Mouse (Mus musculus) liver, embryonic 16.5 days (tissue): ENCODE results near the gene Htr1a. TPM values are rescaled to one million over a fixed set of nuclear protein-coding genes. Genes with fewer than 3 reads are reported as not detected.

Source experiments
- ATAC-seq: fragments of 200-750 bp; cut with Nextera tagmentation; 2 replicates; pipeline ENCODE4 v1.8.0; 2017; ENCODE audit warnings: low read depth, mild to moderate bottlenecking, moderate number of reproducible peaks, moderate library complexity
- H3K27ac ChIP-seq: fragments of 300-500 bp; sonication (generic); 2 replicates; pipeline ENCODE4 v1.5.1; 2014; ENCODE audit warnings: mild to moderate bottlenecking, low read length
- H3K27me3 ChIP-seq: fragments of 300-500 bp; sonication (generic); 2 replicates; pipeline ENCODE4 v1.6.1; 2014; ENCODE audit warnings: low read depth, low read length, mixed read lengths; ENCODE audit not compliant: control insufficient read depth, insufficient read depth
- H3K36me3 ChIP-seq: fragments of 300-500 bp; sonication (generic); 2 replicates; pipeline ENCODE4 v1.6.1; 2014; ENCODE audit warnings: mild to moderate bottlenecking; ENCODE audit not compliant: control insufficient read depth, insufficient read depth
- H3K4me1 ChIP-seq: fragments of 300-500 bp; sonication (generic); 2 replicates; pipeline ENCODE4 v1.6.1; 2014; ENCODE audit warnings: low read depth, low read length, mixed read lengths; ENCODE audit not compliant: control insufficient read depth
- H3K4me2 ChIP-seq: fragments of 300-500 bp; sonication (generic); 2 replicates; pipeline ENCODE4 v1.6.1; 2014; ENCODE audit warnings: low read depth, low read length, mixed read lengths
- H3K4me3 ChIP-seq: fragments of 300-500 bp; sonication (generic); 2 replicates; pipeline ENCODE4 v1.5.1; 2014; ENCODE audit warnings: low read depth, mild to moderate bottlenecking, low read length
- H3K9ac ChIP-seq: fragments of 300-500 bp; sonication (generic); 2 replicates; pipeline ENCODE4 v1.6.1; 2014; ENCODE audit warnings: low read depth, low read length
- H3K9me3 ChIP-seq: fragments of 300-500 bp; sonication (generic); replicated peaks from 2 replicates; pipeline ENCODE4 v1.6.1; 2016; ENCODE audit warnings: low read length; ENCODE audit not compliant: control insufficient read depth
- WGBS: fragments of 180-500 bp; shearing (Covaris S2); extraction: QIAGEN DNeasy Blood & Tissue Kit; methylation state at CpG from one replicate; pipeline ENCODE4 v1.1.7; 2014; ENCODE audit not compliant: insufficient replicate concordance; 5-methylcytosine and 5-hydroxymethylcytosine counted together
- polyA plus RNA-seq: library from polyadenylated mRNA; unstranded; fragments of >200 nt; fragmentation: Nextera tagmentation; extraction: Ambion mirVana; gene quantifications from 2 replicates; pipeline ENCODE4 v1.2.1, GENCODE M21; 2015

The Htr1a gene
- polyA plus RNA-seq, 1 experiment from 2014 or later: not detected

DNA sequence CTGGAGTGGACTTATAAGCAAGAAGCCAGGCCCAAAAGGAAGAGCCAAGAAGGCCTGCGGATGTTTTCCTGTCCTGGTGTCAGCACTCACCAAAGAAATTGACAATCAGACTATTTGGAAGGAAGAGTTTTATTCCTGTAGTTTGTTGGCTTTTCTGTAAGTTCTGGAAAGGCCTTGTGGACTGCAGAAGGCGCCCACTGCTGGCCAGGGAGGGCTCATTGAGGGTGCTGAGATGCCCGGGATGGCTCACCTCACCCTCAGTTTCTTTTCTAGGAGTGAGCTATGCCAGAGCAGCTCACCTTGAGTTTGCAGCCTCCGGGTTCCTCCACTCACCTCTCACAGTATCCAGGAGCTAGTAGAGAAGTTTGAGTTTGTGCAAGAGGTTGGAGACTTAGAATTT, 2.8 kb downstream of the Htr1a start:
- WGBS: 2% methylated on average over 4 of the region's 4 CpGs
- Histone ChIP-seq H3K9ac (no peak overlapping the region), H3K4me3 (no peak overlapping the region), H3K4me1 (no peaks in the 10 kb centered on the region), H3K27me3 (peaks cover 19% of the 10 kb centered on the region), H3K27ac (no peak overlapping the region), H3K9me3 (no peaks in the 10 kb centered on the region), H3K36me3 (no peaks in the 10 kb centered on the region), H3K4me2 (no peak overlapping the region)
- no peak for ATAC-seq

DNA sequence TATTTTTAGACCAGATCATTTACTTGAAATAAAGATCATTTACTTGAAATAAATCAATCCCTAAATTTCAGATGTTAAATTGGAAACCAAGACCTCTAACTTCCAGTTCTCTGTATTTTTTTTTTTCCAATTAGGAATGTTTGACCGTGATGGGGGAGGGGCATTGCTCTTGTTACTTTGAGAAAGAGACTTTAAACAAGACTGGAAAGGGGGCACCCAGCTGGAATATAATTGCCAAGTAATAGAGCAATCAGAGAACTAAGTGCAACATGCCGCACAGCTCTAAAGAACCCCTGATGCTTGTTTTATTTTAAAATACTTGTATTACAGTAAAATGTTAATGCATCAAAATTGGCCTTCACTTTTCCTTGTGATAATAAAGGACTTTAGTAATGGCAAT, 4.3 kb downstream of the Htr1a start:
- ATAC-seq: no peak
- no peaks in the 10 kb centered on the region for H3K4me1 ChIP-seq
- no peaks in the 10 kb centered on the region for H3K9me3 ChIP-seq
- no peak overlapping the region for H3K27ac ChIP-seq
- no peak overlapping the region for H3K4me3 ChIP-seq
- H3K4me2 ChIP-seq: no peak overlapping the region
- WGBS: 38% methylated on average over 2 of the region's 2 CpGs
- peaks cover 19% of the 10 kb centered on the region for H3K27me3 ChIP-seq
- H3K36me3 ChIP-seq: no peaks in the 10 kb centered on the region
- no peak overlapping the region for H3K9ac ChIP-seq

DNA sequence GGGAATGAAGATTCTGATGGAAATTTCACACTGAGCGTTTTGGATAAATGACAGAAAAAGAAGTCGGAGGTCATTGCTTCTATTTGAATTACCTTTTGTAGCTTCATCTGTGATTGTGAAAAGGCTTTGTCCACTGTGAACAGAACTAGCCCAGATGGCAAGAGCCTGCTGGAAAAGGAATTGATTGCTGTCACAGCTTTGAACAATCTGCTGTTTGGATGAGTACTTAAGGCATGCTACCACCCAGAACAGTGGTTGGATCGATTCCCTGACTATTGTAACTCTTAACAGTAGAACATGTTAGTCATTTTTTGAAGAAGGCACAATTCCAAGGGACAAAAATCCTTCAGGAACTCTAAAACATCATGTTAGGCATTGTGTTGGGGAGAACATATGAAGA, 8.1 kb downstream of the Htr1a start:
- H3K36me3 ChIP-seq: no peaks in the 10 kb centered on the region
- no peak overlapping the region for H3K4me2 ChIP-seq
- no peaks in the 10 kb centered on the region for H3K4me1 ChIP-seq
- WGBS: 57% methylated on average over 3 of the region's 3 CpGs
- H3K27me3 ChIP-seq: no peaks in the 10 kb centered on the region; the same call in 1 of the 2 replicates
- no peaks in the 10 kb centered on the region for H3K9me3 ChIP-seq
- no peak overlapping the region for H3K27ac ChIP-seq
- no peak overlapping the region for H3K4me3 ChIP-seq
- ATAC-seq: no peak
- no peak overlapping the region for H3K9ac ChIP-seq

Other genes with a start within 250 kb of the Htr1a start
- gene Rnf180, start 148.8 kb upstream of the Htr1a start, polyA plus RNA-seq: 0.54 and 0.59 TPM in 2 replicates